Mouse (Mus musculus): ENCODE measurements around the gene Ndnf.

- no peak for TF ChIP-seq NRF1 (IDR thresholded peaks at IDR 0.05; ENCODE audit: low read depth, low read length)
- TF ChIP-seq ZMIZ1 (IDR thresholded peaks at IDR 0.05; ENCODE audit: low read depth, low read length), result no peak
- TF ChIP-seq CTCF (conservative IDR thresholded peaks at IDR 0.05 in 1 of 2, IDR thresholded peaks at IDR 0.05 in 1 of 2; ENCODE audit: low read depth in 2 of 2, low read length in 2 of 2), result no peak
- no peak for TF ChIP-seq CHD2 (IDR thresholded peaks at IDR 0.05; ENCODE audit: low read length)
- no peak for TF ChIP-seq TBP (conservative IDR thresholded peaks at IDR 0.05; ENCODE audit: low read depth, low read length)
- TF ChIP-seq ELF1 (IDR thresholded peaks at IDR 0.05; ENCODE audit: low read depth, low read length), result no peak
- no peak for TF ChIP-seq E2F4 (IDR thresholded peaks at IDR 0.05; ENCODE audit: insufficient replicate concordance, low read depth, low read length)
- TF ChIP-seq KAT2A (IDR thresholded peaks at IDR 0.05; ENCODE audit: insufficient replicate concordance, low read length), result no peak
- no peak for TF ChIP-seq MAZ (IDR thresholded peaks at IDR 0.05; ENCODE audit: low read depth, low read length)
- TF ChIP-seq NELFE (IDR thresholded peaks at IDR 0.05; ENCODE audit: low read depth, low read length), result no peak
Observed at GRCm38 (mm10) chr6:65758214-65758613, 86.8 kb downstream of the Ndnf start.
